Mouse (Mus musculus) megakaryocyte, embryonic 14.5 days (primary cell): ENCODE measurements around the gene Notch1.

ENCODE experiments used
- FLI1 ChIP-seq: IDR thresholded peaks from 2 replicates; pipeline ENCODE4 v1.6.1; 2012; ENCODE audit warnings: low read length, inconsistent platforms, mixed read lengths
- GATA1 ChIP-seq: IDR thresholded peaks from 3 replicates; pipeline ENCODE4 v1.6.1; 2012; ENCODE audit warnings: mixed read lengths, low read length, inconsistent platforms, borderline replicate concordance

DNA sequence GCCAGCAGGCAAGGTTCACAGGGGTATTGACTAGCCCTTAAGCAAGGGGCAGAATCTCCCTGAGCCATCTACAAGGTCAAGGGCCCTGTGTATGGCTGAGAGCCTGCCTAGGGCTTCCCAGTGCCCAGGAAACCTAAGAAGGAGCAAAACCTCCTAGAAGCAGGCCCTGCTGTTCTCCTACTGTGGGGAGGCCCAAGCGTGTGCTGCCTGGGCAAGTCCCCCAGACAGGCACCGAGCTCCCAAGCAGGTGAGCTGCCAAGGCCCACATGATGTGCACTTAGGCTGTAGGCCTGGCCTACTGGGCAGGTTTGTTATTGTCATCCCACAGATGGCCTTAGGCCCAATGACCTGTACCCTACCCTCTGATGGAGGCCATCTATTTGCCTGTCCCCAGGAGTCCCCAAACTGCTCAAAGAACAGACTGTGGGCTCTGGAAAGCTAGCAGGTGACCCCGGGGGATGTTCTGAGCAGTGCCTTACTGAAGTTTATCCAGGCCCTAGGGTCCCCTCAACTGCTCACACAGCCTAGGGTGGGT lies 9.7 kb downstream of the Notch1 start:
- TF ChIP-seq GATA1 (no peak), FLI1 (no peak)
